Mouse (Mus musculus) midbrain, embryonic 16.5 days (tissue): ENCODE results near the gene Zkscan14. TPM values are rescaled to one million over a fixed set of nuclear protein-coding genes. Genes with fewer than 3 reads are reported as not detected.
"Not testable (repeated sequence)": the region's sequence is repeated elsewhere in the genome, so short reads cannot be mapped to it uniquely, and the experiment has no call there.

Experiments
- ATAC-seq: fragments of 200-750 bp; cut with Nextera tagmentation; 2 replicates; pipeline ENCODE4 v1.8.0; 2017; ENCODE audit warnings: moderate TSS enrichment
- H3K27ac ChIP-seq: fragments of 300-500 bp; sonication (generic); 2 replicates; pipeline ENCODE4 v1.5.1; 2014; ENCODE audit warnings: mild to moderate bottlenecking, low read length, mixed read lengths
- H3K27me3 ChIP-seq: fragments of 300-500 bp; sonication (generic); 2 replicates; pipeline ENCODE4 v1.6.1; 2014; ENCODE audit warnings: low read depth, low read length, mixed read lengths; ENCODE audit not compliant: control insufficient read depth, insufficient read depth
- H3K36me3 ChIP-seq: fragments of 300-500 bp; sonication (generic); 2 replicates; pipeline ENCODE4 v1.6.1; 2014; ENCODE audit warnings: mild to moderate bottlenecking, low read length, moderate library complexity, mixed read lengths; ENCODE audit not compliant: control insufficient read depth, insufficient read depth
- H3K4me1 ChIP-seq: fragments of 300-500 bp; sonication (generic); 2 replicates; pipeline ENCODE4 v1.6.1; 2014; ENCODE audit warnings: mild to moderate bottlenecking, low read length, mixed read lengths; ENCODE audit not compliant: control insufficient read depth, insufficient read depth
- H3K4me2 ChIP-seq: fragments of 300-500 bp; sonication (generic); 2 replicates; pipeline ENCODE4 v1.6.1; 2014; ENCODE audit warnings: mild to moderate bottlenecking, low read length, mixed read lengths
- H3K4me3 ChIP-seq: fragments of 300-500 bp; sonication (generic); 2 replicates; pipeline ENCODE4 v1.5.1; 2014; ENCODE audit warnings: low read depth, mild to moderate bottlenecking, low read length, moderate library complexity, mixed read lengths
- H3K9ac ChIP-seq: fragments of 300-500 bp; sonication (generic); 2 replicates; pipeline ENCODE4 v1.6.1; 2014; ENCODE audit warnings: low read depth, low read length, mixed read lengths
- H3K9me3 ChIP-seq: fragments of 300-500 bp; sonication (generic); replicated peaks from 2 replicates; pipeline ENCODE4 v1.6.1; 2014; ENCODE audit warnings: mild to moderate bottlenecking, low read length, mixed read lengths; ENCODE audit not compliant: control insufficient read depth, poor library complexity, severe bottlenecking
- WGBS: fragments of 180-500 bp; shearing (Covaris S2); extraction: QIAGEN DNeasy Blood & Tissue Kit; methylation state at CpG from one replicate; pipeline ENCODE4 v1.1.7; 2014; 5-methylcytosine and 5-hydroxymethylcytosine counted together
- polyA plus RNA-seq: library from polyadenylated mRNA; unstranded; fragments of >200 nt; fragmentation: Nextera tagmentation; extraction: Ambion mirVana; gene quantifications from 2 replicates; pipeline ENCODE4 v1.2.1, GENCODE M21; 2015

Gene Zkscan14
- polyA plus RNA-seq, 1 experiment from 2014 or later: 15.1 TPM

- WGBS: 59% methylated on average over 11 of the region's 11 CpGs
- H3K36me3 ChIP-seq: peaks cover 13% of the 10 kb centered on the region; the same call in 1 of the 2 replicates
- H3K27me3 ChIP-seq, H3K9me3 ChIP-seq, ATAC-seq, H3K9ac ChIP-seq, H3K4me1 ChIP-seq, H3K27ac ChIP-seq, H3K4me2 ChIP-seq, H3K4me3 ChIP-seq: not testable (repeated sequence)
Measured at GRCm38 (mm10) chr5:145208391-145208790, 6.7 kb upstream of the Zkscan14 start.

GRCm38 (mm10) chr5:145207954-145208353 lies 6.3 kb upstream of the Zkscan14 start:
- no peak overlapping the region for H3K27ac ChIP-seq
- WGBS: 89% methylated on average over 5 of the region's 6 CpGs
- H3K4me3 ChIP-seq: no peak overlapping the region
- no peaks in the 10 kb centered on the region for H3K27me3 ChIP-seq
- ATAC-seq: no peak
- H3K4me1 ChIP-seq: peaks cover 12% of the 10 kb centered on the region
- no peaks in the 10 kb centered on the region for H3K9me3 ChIP-seq
- H3K36me3 ChIP-seq: peaks cover 13% of the 10 kb centered on the region; the same call in 1 of the 2 replicates
- H3K9ac ChIP-seq: no peak overlapping the region
- H3K4me2 ChIP-seq: no peak overlapping the region

GRCm38 (mm10) chr5:145207385-145207784 lies 5.7 kb upstream of the Zkscan14 start:
- H3K9me3 ChIP-seq: no peaks in the 10 kb centered on the region
- H3K36me3 ChIP-seq: peaks cover 13% of the 10 kb centered on the region; the same call in 1 of the 2 replicates
- peaks cover 12% of the 10 kb centered on the region for H3K4me1 ChIP-seq
- H3K4me3 ChIP-seq: no peak overlapping the region
- H3K27ac ChIP-seq: no peak overlapping the region
- 98% methylated on average over 6 of the region's 6 CpGs for WGBS
- H3K27me3 ChIP-seq: no peaks in the 10 kb centered on the region
- no peak overlapping the region for H3K9ac ChIP-seq
- ATAC-seq: no peak
- H3K4me2 ChIP-seq: no peak overlapping the region

- Histone ChIP-seq H3K9ac (peak overlapping the region; percentile 41), H3K9me3 (no peaks in the 10 kb centered on the region), H3K36me3 (peaks cover 7% of the 10 kb centered on the region; the same call in 1 of the 2 replicates), H3K27me3 (no peaks in the 10 kb centered on the region), H3K27ac (no peak overlapping the region), H3K4me1 (peaks cover 23% of the 10 kb centered on the region), H3K4me3 (peak overlapping the region; percentile 61), H3K4me2 (peak overlapping the region; percentile 58)
- 22% methylated on average over 9 of the region's 9 CpGs for WGBS
- ATAC-seq: no peak
Measured at GRCm38 (mm10) chr5:145205041-145205440, 3.4 kb upstream of the Zkscan14 start.

- Histone ChIP-seq H3K36me3 (peaks cover 7% of the 10 kb centered on the region; the same call in 1 of the 2 replicates), H3K4me3 (peak within 1 kb of the TSS; percentile 61), H3K27ac (peak within 1 kb of the TSS; percentile 90), H3K9me3 (no peaks in the 10 kb centered on the region), H3K9ac (peak within 1 kb of the TSS; percentile 64), H3K27me3 (no peaks in the 10 kb centered on the region), H3K4me1 (peaks cover 23% of the 10 kb centered on the region), H3K4me2 (peak within 1 kb of the TSS; percentile 58)
- WGBS: under 1% methylated on average over 22 of the region's 22 CpGs
- peak; percentile 93 for ATAC-seq
Measured at GRCm38 (mm10) chr5:145203936-145204691, 2.4 kb upstream of the Zkscan14 start, which contains the start of gene Zkscan5. TSS of gene Zkscan5 (plus strand) at chr5:145204562.

GRCm38 (mm10) chr5:145202446-145202845 lies 778 bp upstream of the Zkscan14 start:
- no peak overlapping the region for H3K27ac ChIP-seq
- no peak overlapping the region for H3K4me3 ChIP-seq
- peaks cover 23% of the 10 kb centered on the region for H3K4me1 ChIP-seq
- H3K4me2 ChIP-seq: no peak overlapping the region
- no peaks in the 10 kb centered on the region for H3K9me3 ChIP-seq
- H3K27me3 ChIP-seq: no peaks in the 10 kb centered on the region
- WGBS: 46% methylated on average over 3 of the region's 3 CpGs
- no peak overlapping the region for H3K9ac ChIP-seq
- ATAC-seq: no peak
- H3K36me3 ChIP-seq: peaks cover 5% of the 10 kb centered on the region; the same call in 1 of the 2 replicates

GRCm38 (mm10) chr5:145200387-145200786 lies 1.3 kb downstream of the Zkscan14 start:
- Histone ChIP-seq H3K9ac (no peak overlapping the region), H3K27ac (no peak overlapping the region), H3K27me3 (no peaks in the 10 kb centered on the region), H3K36me3 (peaks cover 8% of the 10 kb centered on the region), H3K9me3 (no peaks in the 10 kb centered on the region), H3K4me2 (peak overlapping the region; percentile 94), H3K4me3 (no peak overlapping the region), H3K4me1 (peaks cover 18% of the 10 kb centered on the region)
- WGBS: 77% methylated on average over 7 of the region's 7 CpGs
- no peak for ATAC-seq

GRCm38 (mm10) chr5:145191962-145192361 lies 9.7 kb downstream of the Zkscan14 start, which contains the start of gene Atp5j2:
TSS of gene Atp5j2 (minus strand) at chr5:145192062.
- no peak for ATAC-seq
- Histone ChIP-seq H3K9ac (peak within 1 kb of the TSS; percentile 93), H3K9me3 (no peaks in the 10 kb centered on the region), H3K4me2 (peak within 1 kb of the TSS; percentile 79), H3K27me3 (no peaks in the 10 kb centered on the region), H3K27ac (peak within 1 kb of the TSS; percentile 83), H3K36me3 (peaks cover 16% of the 10 kb centered on the region), H3K4me1 (peaks cover 15% of the 10 kb centered on the region), H3K4me3 (peak within 1 kb of the TSS; percentile 79)
- 78% methylated on average over 2 of the region's 2 CpGs for WGBS
